Mouse (Mus musculus) bone marrow, adult 2 months (tissue): ENCODE measurements around the gene Cfap45. TPM values are rescaled to one million over a fixed set of nuclear protein-coding genes. Genes with fewer than 3 reads are reported as not detected.

Source experiments
- H3K27ac ChIP-seq: fragments of 200-500 bp; 2 replicates; pipeline ENCODE4 v1.5.1; 2012; ENCODE audit warnings: low read depth, mild to moderate bottlenecking, control low read depth, inconsistent platforms, low read length; ENCODE audit not compliant: control insufficient read depth, poor library complexity, insufficient read depth
- H3K4me1 ChIP-seq: fragments of 200-500 bp; 2 replicates; pipeline ENCODE4 v1.6.1; 2011; ENCODE audit warnings: low read length; ENCODE audit not compliant: control insufficient read depth, insufficient read depth
- H3K4me3 ChIP-seq: fragments of 200-500 bp; replicated peaks from 2 replicates; pipeline ENCODE3; 2011; ENCODE audit warnings: mild to moderate bottlenecking, low read depth, low read length, control low read depth; ENCODE audit not compliant: control insufficient read depth
- CTCF ChIP-seq: fragments of 200-500 bp; IDR thresholded peaks from 2 replicates; pipeline ENCODE4 v1.5.1; 2011; ENCODE audit warnings: low read length, control low read depth; ENCODE audit not compliant: control insufficient read depth, insufficient read depth
- POLR2A ChIP-seq: fragments of 200-500 bp; IDR thresholded peaks from 2 replicates; pipeline ENCODE4 v1.6.1; 2011; ENCODE audit warnings: low read depth, mild to moderate bottlenecking, control low read depth, low read length, borderline replicate concordance; ENCODE audit not compliant: control insufficient read depth
- WGBS: fragments of 180-500 bp; shearing (Covaris S2); methylation state at CpG from one replicate; pipeline ENCODE4 v1.1.7; 2018; 5-methylcytosine and 5-hydroxymethylcytosine counted together
- polyA plus RNA-seq: library from polyadenylated mRNA; stranded (reverse); fragments of >200 nt; gene quantifications from 2 replicates; pipeline ENCODE4 v1.2.4, GENCODE M21; 2011; ENCODE audit warnings: low replicate concordance; ENCODE audit not compliant: missing spikeins, insufficient read depth, insufficient read length

Cfap45 gene
- polyA plus RNA-seq, 1 experiment, result 5.2 TPM

GRCm38 (mm10) chr1:172507701-172508100, 12.9 kb upstream of the Cfap45 start:
- peaks cover 2% of the 10 kb centered on the region; the same call in 1 of the 2 replicates for H3K4me1 ChIP-seq
- 79% methylated on average over 3 of the region's 3 CpGs for WGBS
- no peak overlapping the region for H3K4me3 ChIP-seq
- H3K27ac ChIP-seq, result no peak overlapping the region
- TF ChIP-seq CTCF (no peak), POLR2A (no peak)

GRCm38 (mm10) chr1:172508172-172508571, 12.4 kb upstream of the Cfap45 start:
- TF ChIP-seq CTCF, result no peak
- TF ChIP-seq POLR2A, result no peak
- Histone ChIP-seq H3K4me3 (no peak overlapping the region), H3K27ac (no peak overlapping the region), H3K4me1 (peaks cover 2% of the 10 kb centered on the region; the same call in 1 of the 2 replicates)
- WGBS, result 47% methylated on average over 2 of the region's 2 CpGs

GRCm38 (mm10) chr1:172509235-172509634, 11.4 kb upstream of the Cfap45 start:
- 74% methylated on average over 5 of the region's 5 CpGs for WGBS
- Histone ChIP-seq H3K27ac (no peak overlapping the region), H3K4me1 (peaks cover under 1% of the 10 kb centered on the region), H3K4me3 (no peak overlapping the region)
- no peak for TF ChIP-seq CTCF

GRCm38 (mm10) chr1:172509983-172510382, 10.6 kb upstream of the Cfap45 start:
- no peak overlapping the region for H3K4me3 ChIP-seq
- TF ChIP-seq CTCF (no peak), POLR2A (no peak)
- 47% methylated on average over 8 of the region's 8 CpGs for WGBS
- H3K4me1 ChIP-seq, result peaks cover 5% of the 10 kb centered on the region
- H3K27ac ChIP-seq, result no peak overlapping the region

- Histone ChIP-seq H3K4me1 (peaks cover 7% of the 10 kb centered on the region), H3K27ac (no peak overlapping the region), H3K4me3 (no peak overlapping the region)
- 58% methylated on average over 13 of the region's 13 CpGs for WGBS
- no peak for TF ChIP-seq POLR2A
- no peak for TF ChIP-seq CTCF
Measured at GRCm38 (mm10) chr1:172510421-172510972, 10.1 kb upstream of the Cfap45 start.

GRCm38 (mm10) chr1:172512962-172513361, 7.6 kb upstream of the Cfap45 start:
- peaks cover 7% of the 10 kb centered on the region for H3K4me1 ChIP-seq
- TF ChIP-seq POLR2A, result no peak; the same call in 1 of the 2 replicates
- TF ChIP-seq CTCF, result peak; percentile 50; the same call in 1 of the 2 replicates
- H3K27ac ChIP-seq, result peak overlapping the region; percentile 78
- H3K4me3 ChIP-seq, result peak overlapping the region; percentile 35
- under 1% methylated on average over 13 of the region's 13 CpGs for WGBS

- Histone ChIP-seq H3K4me1 (peaks cover 7% of the 10 kb centered on the region), H3K27ac (peak overlapping the region; percentile 78), H3K4me3 (peak overlapping the region; percentile 4)
- TF ChIP-seq CTCF (no peak), POLR2A (no peak; the same call in 1 of the 2 replicates)
- WGBS, result under 1% methylated on average over 17 of the region's 17 CpGs
Measured at GRCm38 (mm10) chr1:172513525-172514212, 6.9 kb upstream of the Cfap45 start.

- Histone ChIP-seq H3K4me1 (peaks cover 7% of the 10 kb centered on the region), H3K4me3 (peak overlapping the region; percentile 2), H3K27ac (peak overlapping the region; percentile 78)
- no peak for TF ChIP-seq POLR2A
- TF ChIP-seq CTCF, result no peak
- 4% methylated on average over 4 of the region's 4 CpGs for WGBS
Measured at GRCm38 (mm10) chr1:172514213-172514529, 6.4 kb upstream of the Cfap45 start.

GRCm38 (mm10) chr1:172514551-172515268, 5.9 kb upstream of the Cfap45 start:
- no peak for TF ChIP-seq POLR2A
- TF ChIP-seq CTCF, result no peak
- 25% methylated on average over 7 of the region's 7 CpGs for WGBS
- Histone ChIP-seq H3K4me1 (peaks cover 7% of the 10 kb centered on the region), H3K27ac (peak overlapping the region; percentile 78), H3K4me3 (no peak overlapping the region)
